Mouse (Mus musculus) hindlimb bud, embryonic 11.5 days (tissue): Measurements from ENCODE around the gene Ier2.
"Not testable (repeated sequence)": the region's sequence is repeated elsewhere in the genome, so short reads cannot be mapped to it uniquely, and the experiment has no call there.

Experiments
- DNase-seq: peaks from one replicate; pipeline ENCODE4 v3.0.0-alpha.2; 2012; ENCODE audit warnings: low read depth, low spot score; ENCODE audit errors: extremely low spot score

Ier2 gene

GRCm38 (mm10) chr8:84640617-84641294 is 21.9 kb downstream of the Ier2 start:
- no peak for DNase-seq

- DNase-seq, result no peak
Observed at GRCm38 (mm10) chr8:84640010-84640588, 22.6 kb downstream of the Ier2 start.

GRCm38 (mm10) chr8:84639162-84640009 is 23.3 kb downstream of the Ier2 start:
- DNase-seq, result no peak

GRCm38 (mm10) chr8:84638555-84639161 is 24.0 kb downstream of the Ier2 start:
- DNase-seq, result no peak

GRCm38 (mm10) chr8:84637946-84638554 is 24.6 kb downstream of the Ier2 start:
- no peak for DNase-seq

GRCm38 (mm10) chr8:84636051-84636691 is 26.5 kb downstream of the Ier2 start:
- DNase-seq, result no peak

GRCm38 (mm10) chr8:84635397-84636050 is 27.1 kb downstream of the Ier2 start:
- DNase-seq, result no peak

- no peak for DNase-seq
Observed at GRCm38 (mm10) chr8:84634849-84635304, 27.8 kb downstream of the Ier2 start.

GRCm38 (mm10) chr8:84633841-84634584 is 28.6 kb downstream of the Ier2 start:
- no peak for DNase-seq

GRCm38 (mm10) chr8:84631813-84632212 is 30.8 kb downstream of the Ier2 start:
- no peak for DNase-seq

GRCm38 (mm10) chr8:84630145-84630544 is 32.5 kb downstream of the Ier2 start:
- no peak for DNase-seq

- no peak for DNase-seq
Observed at GRCm38 (mm10) chr8:84629586-84629985, 33.1 kb downstream of the Ier2 start.

GRCm38 (mm10) chr8:84623425-84623824 is 39.2 kb downstream of the Ier2 start:
- not testable (repeated sequence) for DNase-seq

GRCm38 (mm10) chr8:84621102-84621625 is 41.5 kb downstream of the Ier2 start:
- DNase-seq, result no peak

- DNase-seq, result no peak
Observed at GRCm38 (mm10) chr8:84617005-84617404, 45.6 kb downstream of the Ier2 start.

GRCm38 (mm10) chr8:84615666-84616485 is 46.8 kb downstream of the Ier2 start:
- no peak for DNase-seq

GRCm38 (mm10) chr8:84614512-84615223 is 48.0 kb downstream of the Ier2 start:
- no peak for DNase-seq
